Mouse (Mus musculus) forebrain, embryonic 13.5 days (tissue): ENCODE data around the gene Ascc3. TPM values are rescaled to one million over a fixed set of nuclear protein-coding genes. Genes with fewer than 3 reads are reported as not detected.

Experiments used
- ATAC-seq: fragments of 200-750 bp; cut with Nextera tagmentation; 2 replicates; pipeline ENCODE4 v1.8.0; 2017
- H3K27ac ChIP-seq: fragments of 300-500 bp; sonication (generic); 2 replicates; pipeline ENCODE4 v1.5.1; 2015; ENCODE audit warnings: inconsistent platforms, mild to moderate bottlenecking, moderate library complexity
- H3K27me3 ChIP-seq: fragments of 300-500 bp; sonication (generic); 2 replicates; pipeline ENCODE4 v1.6.1; 2015; ENCODE audit warnings: mild to moderate bottlenecking, inconsistent platforms
- H3K36me3 ChIP-seq: fragments of 300-500 bp; sonication (generic); 2 replicates; pipeline ENCODE4 v1.6.1; 2015; ENCODE audit warnings: mild to moderate bottlenecking, inconsistent platforms; ENCODE audit not compliant: poor library complexity, severe bottlenecking
- H3K4me1 ChIP-seq: fragments of 300-500 bp; sonication (generic); 2 replicates; pipeline ENCODE4 v1.6.1; 2015; ENCODE audit warnings: inconsistent platforms
- H3K4me2 ChIP-seq: fragments of 300-500 bp; sonication (generic); 2 replicates; pipeline ENCODE4 v1.6.1; 2015; ENCODE audit warnings: inconsistent platforms, mild to moderate bottlenecking, moderate library complexity
- H3K4me3 ChIP-seq: fragments of 300-500 bp; sonication (generic); 2 replicates; pipeline ENCODE4 v1.5.1; 2015; ENCODE audit warnings: mild to moderate bottlenecking, inconsistent platforms
- H3K9ac ChIP-seq: fragments of 300-500 bp; sonication (generic); 2 replicates; pipeline ENCODE4 v1.6.1; 2015; ENCODE audit warnings: mild to moderate bottlenecking, inconsistent platforms
- H3K9me3 ChIP-seq: fragments of 300-500 bp; sonication (generic); replicated peaks from 2 replicates; pipeline ENCODE4 v1.6.1; 2016; ENCODE audit warnings: inconsistent platforms
- WGBS: fragments of 180-500 bp; shearing (Covaris S2); methylation state at CpG from one replicate; pipeline ENCODE4 v1.1.7; 2015; 5-methylcytosine and 5-hydroxymethylcytosine counted together
- polyA plus RNA-seq: library from polyadenylated mRNA; unstranded; fragments of >200 nt; fragmentation: Nextera tagmentation; extraction: Ambion mirVana; gene quantifications from 2 replicates; pipeline ENCODE4 v1.2.1, GENCODE M21; 2015

Gene Ascc3
- polyA plus RNA-seq, 1 experiment from 2014 or later: 18.1 TPM

- ATAC-seq: no peak
- Histone ChIP-seq H3K4me2 (no peak overlapping the region), H3K36me3 (no peaks in the 10 kb centered on the region)
Observed at GRCm38 (mm10) chr10:50690324-50690723, 97.9 kb downstream of the Ascc3 start.

GRCm38 (mm10) chr10:50698836-50699433 lies 106.5 kb downstream of the Ascc3 start:
- no peak overlapping the region for H3K27ac ChIP-seq
- no peak overlapping the region for H3K9ac ChIP-seq
- H3K4me1 ChIP-seq: no peaks in the 10 kb centered on the region
- H3K9me3 ChIP-seq: no peaks in the 10 kb centered on the region
- H3K27me3 ChIP-seq: no peaks in the 10 kb centered on the region
- no peak overlapping the region for H3K4me2 ChIP-seq
- H3K4me3 ChIP-seq: no peak overlapping the region
- WGBS: 58% methylated on average over 4 of the region's 4 CpGs
- H3K36me3 ChIP-seq: no peaks in the 10 kb centered on the region
- ATAC-seq: peak; percentile 78

More at GRCm38 (mm10) chr10:50690324-50690723, 97.9 kb downstream of the Ascc3 start:
- H3K9me3 ChIP-seq: no peaks in the 10 kb centered on the region
- H3K27me3 ChIP-seq: no peaks in the 10 kb centered on the region
- no peak overlapping the region for H3K4me3 ChIP-seq
- no peak overlapping the region for H3K27ac ChIP-seq
- H3K4me1 ChIP-seq: no peaks in the 10 kb centered on the region
- H3K9ac ChIP-seq: no peak overlapping the region

- WGBS: 55% methylated on average over 2 of the region's 2 CpGs
- Histone ChIP-seq H3K9me3 (no peaks in the 10 kb centered on the region), H3K27me3 (no peaks in the 10 kb centered on the region), H3K36me3 (no peaks in the 10 kb centered on the region), H3K4me2 (no peak overlapping the region), H3K27ac (no peak overlapping the region), H3K4me3 (no peak overlapping the region), H3K4me1 (no peaks in the 10 kb centered on the region), H3K9ac (no peak overlapping the region)
- ATAC-seq: no peak
Observed at GRCm38 (mm10) chr10:50701736-50702135, 109.3 kb downstream of the Ascc3 start.

- Histone ChIP-seq H3K9ac (no peak overlapping the region), H3K27me3 (no peaks in the 10 kb centered on the region), H3K4me3 (no peak overlapping the region), H3K27ac (no peak overlapping the region), H3K36me3 (no peaks in the 10 kb centered on the region), H3K9me3 (no peaks in the 10 kb centered on the region), H3K4me2 (no peak overlapping the region), H3K4me1 (no peaks in the 10 kb centered on the region)
- WGBS: 79% methylated on average over 3 of the region's 3 CpGs
- ATAC-seq: no peak
Observed at GRCm38 (mm10) chr10:50702361-50702760, 109.9 kb downstream of the Ascc3 start.

- Histone ChIP-seq H3K9ac (no peak overlapping the region), H3K36me3 (no peaks in the 10 kb centered on the region), H3K4me1 (no peaks in the 10 kb centered on the region), H3K9me3 (no peaks in the 10 kb centered on the region), H3K4me3 (no peak overlapping the region), H3K4me2 (no peak overlapping the region), H3K27me3 (no peaks in the 10 kb centered on the region), H3K27ac (no peak overlapping the region)
- ATAC-seq: peak; percentile 87
- 12% methylated on average over 6 of the region's 6 CpGs for WGBS
Observed at GRCm38 (mm10) chr10:50704202-50704601, 111.7 kb downstream of the Ascc3 start.

GRCm38 (mm10) chr10:50704898-50705297 lies 112.4 kb downstream of the Ascc3 start:
- no peaks in the 10 kb centered on the region for H3K4me1 ChIP-seq
- no peak overlapping the region for H3K4me3 ChIP-seq
- ATAC-seq: no peak; the same call in 1 of the 2 replicates
- no peaks in the 10 kb centered on the region for H3K27me3 ChIP-seq
- no peaks in the 10 kb centered on the region for H3K36me3 ChIP-seq
- no peaks in the 10 kb centered on the region for H3K9me3 ChIP-seq
- H3K9ac ChIP-seq: no peak overlapping the region
- no peak overlapping the region for H3K27ac ChIP-seq
- H3K4me2 ChIP-seq: no peak overlapping the region
- 80% methylated on average over 3 of the region's 3 CpGs for WGBS

GRCm38 (mm10) chr10:50711286-50711685 lies 118.8 kb downstream of the Ascc3 start:
- no peaks in the 10 kb centered on the region for H3K9me3 ChIP-seq
- no peaks in the 10 kb centered on the region for H3K4me1 ChIP-seq
- 81% methylated on average over 3 of the region's 3 CpGs for WGBS
- H3K36me3 ChIP-seq: 0 out of 2 replicates have a peak, but pooled peaks cover 4% of the 10 kb centered on the region
- no peak overlapping the region for H3K9ac ChIP-seq
- H3K4me2 ChIP-seq: no peak overlapping the region
- H3K27ac ChIP-seq: no peak overlapping the region
- no peak overlapping the region for H3K4me3 ChIP-seq
- no peaks in the 10 kb centered on the region for H3K27me3 ChIP-seq
- peak; percentile 27; the same call in 1 of the 2 replicates for ATAC-seq

GRCm38 (mm10) chr10:50711765-50712164 lies 119.3 kb downstream of the Ascc3 start:
- Histone ChIP-seq H3K9me3 (no peaks in the 10 kb centered on the region), H3K4me2 (no peak overlapping the region), H3K4me3 (no peak overlapping the region), H3K27me3 (no peaks in the 10 kb centered on the region), H3K36me3 (0 out of 2 replicates have a peak, but pooled peaks cover 4% of the 10 kb centered on the region), H3K27ac (no peak overlapping the region), H3K4me1 (no peaks in the 10 kb centered on the region), H3K9ac (no peak overlapping the region)
- 54% methylated on average over 1 of the region's 1 CpGs for WGBS
- ATAC-seq: no peak

GRCm38 (mm10) chr10:50733459-50733858 lies 141.0 kb downstream of the Ascc3 start:
- H3K36me3 ChIP-seq: no peaks in the 10 kb centered on the region
- no peaks in the 10 kb centered on the region for H3K4me1 ChIP-seq
- H3K27ac ChIP-seq: no peak overlapping the region
- no peak overlapping the region for H3K4me3 ChIP-seq
- no peak overlapping the region for H3K9ac ChIP-seq
- no peak for ATAC-seq
- no peaks in the 10 kb centered on the region for H3K27me3 ChIP-seq
- no peak overlapping the region for H3K4me2 ChIP-seq
- no peaks in the 10 kb centered on the region for H3K9me3 ChIP-seq

GRCm38 (mm10) chr10:50762069-50762468 lies 169.6 kb downstream of the Ascc3 start:
- H3K9me3 ChIP-seq: no peaks in the 10 kb centered on the region

GRCm38 (mm10) chr10:50762984-50763383 lies 170.5 kb downstream of the Ascc3 start:
- Histone ChIP-seq H3K27me3 (0 out of 2 replicates have a peak, but pooled peaks cover 2% of the 10 kb centered on the region), H3K36me3 (no peaks in the 10 kb centered on the region), H3K9me3 (no peaks in the 10 kb centered on the region), H3K9ac (no peak overlapping the region), H3K4me3 (no peak overlapping the region), H3K4me1 (peaks cover 5% of the 10 kb centered on the region; the same call in 1 of the 2 replicates), H3K27ac (no peak overlapping the region), H3K4me2 (no peak overlapping the region)
- WGBS: 70% methylated on average over 2 of the region's 2 CpGs
- ATAC-seq: no peak

More at GRCm38 (mm10) chr10:50762069-50762468, 169.6 kb downstream of the Ascc3 start:
- no peak for ATAC-seq
- Histone ChIP-seq H3K4me2 (no peak overlapping the region), H3K27ac (no peak overlapping the region), H3K4me1 (peaks cover 5% of the 10 kb centered on the region; the same call in 1 of the 2 replicates), H3K9ac (no peak overlapping the region), H3K4me3 (no peak overlapping the region), H3K36me3 (no peaks in the 10 kb centered on the region), H3K27me3 (0 out of 2 replicates have a peak, but pooled peaks cover 1% of the 10 kb centered on the region)
- 86% methylated on average over 2 of the region's 2 CpGs for WGBS

GRCm38 (mm10) chr10:50763457-50764310 lies 171.2 kb downstream of the Ascc3 start:
- Histone ChIP-seq H3K4me3 (no peak overlapping the region), H3K27me3 (0 out of 2 replicates have a peak, but pooled peaks cover 2% of the 10 kb centered on the region), H3K4me1 (peaks cover 5% of the 10 kb centered on the region; the same call in 1 of the 2 replicates), H3K36me3 (no peaks in the 10 kb centered on the region), H3K27ac (no peak overlapping the region), H3K9me3 (no peaks in the 10 kb centered on the region), H3K4me2 (no peak overlapping the region), H3K9ac (no peak overlapping the region)
- WGBS: 29% methylated on average over 7 of the region's 7 CpGs
- peak; percentile 70 for ATAC-seq
